Mouse (Mus musculus): ENCODE measurements at regions not wholly inside any gene's neighbourhood (a gene's known extent, or its start where the extent isn't known, plus 50 kb on each side); places are given as distances from the start of the nearest gene placed in this dataset.

- Histone ChIP-seq H3K4me1 (ENCODE audit: control insufficient read depth, insufficient read depth, low read length) (no peaks in the 10 kb centered on the region), H3K36me3 (ENCODE audit: control insufficient read depth, insufficient read depth, low read length) (no peaks in the 10 kb centered on the region), H3K79me2 (replicated peaks; ENCODE audit: control insufficient read depth, insufficient read depth, low read length) (no peaks in the 10 kb centered on the region), H3K9ac (ENCODE audit: low read depth, low read length) (no peak overlapping the region), H3K27ac (no peak overlapping the region), H3K4me3 (no peak overlapping the region), H3K27me3 (ENCODE audit: control insufficient read depth, insufficient read depth, low read length) (no peaks in the 10 kb centered on the region)
- intact Hi-C loops (cut with DNase I), result no loop called here
- DNase-seq, result no peak
- 55% methylated on average over 4 of the region's 4 CpGs for WGBS
- TF ChIP-seq EP300 (IDR thresholded peaks at IDR 0.05; ENCODE audit: insufficient read depth, low read depth, low read length) (no peak), CTCF (IDR thresholded peaks at IDR 0.05) (no peak), POLR2A (IDR thresholded peaks at IDR 0.05; ENCODE audit: insufficient read depth, low read depth, low read length) (no peak)
Observed at GRCm38 (mm10) chr3:139947247-139947646, 741.8 kb downstream of the Stpg2 start.

GRCm38 (mm10) chr3:139949096-139949495 lies 743.6 kb downstream of the Stpg2 start:
- no peak for TF ChIP-seq EP300 (IDR thresholded peaks at IDR 0.05; ENCODE audit: insufficient read depth, low read depth, low read length)
- 0 out of 2 replicates have a peak, but pooled peaks have one; percentile 22 for TF ChIP-seq CTCF (IDR thresholded peaks at IDR 0.05)
- no peak for DNase-seq
- no peak overlapping the region for H3K9ac ChIP-seq (ENCODE audit: low read depth, low read length)
- H3K27me3 ChIP-seq (ENCODE audit: control insufficient read depth, insufficient read depth, low read length), result no peaks in the 10 kb centered on the region
- no peaks in the 10 kb centered on the region for H3K79me2 ChIP-seq (replicated peaks; ENCODE audit: control insufficient read depth, insufficient read depth, low read length)
- H3K4me1 ChIP-seq (ENCODE audit: control insufficient read depth, insufficient read depth, low read length), result no peaks in the 10 kb centered on the region
- intact Hi-C loops (cut with DNase I), result no loop called here
- 65% methylated on average over 4 of the region's 4 CpGs for WGBS
- no peak overlapping the region for H3K27ac ChIP-seq
- no peak overlapping the region for H3K4me3 ChIP-seq
- H3K36me3 ChIP-seq (ENCODE audit: control insufficient read depth, insufficient read depth, low read length), result no peaks in the 10 kb centered on the region

GRCm38 (mm10) chr3:139950016-139950705 lies 744.7 kb downstream of the Stpg2 start:
- Histone ChIP-seq H3K27me3 (ENCODE audit: control insufficient read depth, insufficient read depth, low read length) (no peaks in the 10 kb centered on the region), H3K4me1 (ENCODE audit: control insufficient read depth, insufficient read depth, low read length) (no peaks in the 10 kb centered on the region), H3K27ac (no peak overlapping the region), H3K9ac (ENCODE audit: low read depth, low read length) (no peak overlapping the region), H3K79me2 (replicated peaks; ENCODE audit: control insufficient read depth, insufficient read depth, low read length) (no peaks in the 10 kb centered on the region), H3K4me3 (no peak overlapping the region), H3K36me3 (ENCODE audit: control insufficient read depth, insufficient read depth, low read length) (no peaks in the 10 kb centered on the region)
- WGBS, result 64% methylated on average over 8 of the region's 8 CpGs
- no peak for TF ChIP-seq CTCF (IDR thresholded peaks at IDR 0.05)
- no peak for TF ChIP-seq EP300 (IDR thresholded peaks at IDR 0.05; ENCODE audit: insufficient read depth, low read depth, low read length)
- no peak for TF ChIP-seq POLR2A (IDR thresholded peaks at IDR 0.05; ENCODE audit: insufficient read depth, low read depth, low read length)
- DNase-seq, result no peak
- intact Hi-C loops (cut with DNase I), result no loop called here

- intact Hi-C loops (cut with DNase I), result no loop called here
- Histone ChIP-seq H3K4me1 (ENCODE audit: control insufficient read depth, insufficient read depth, low read length) (no peaks in the 10 kb centered on the region), H3K4me3 (no peak overlapping the region), H3K9ac (ENCODE audit: low read depth, low read length) (no peak overlapping the region), H3K36me3 (ENCODE audit: control insufficient read depth, insufficient read depth, low read length) (no peaks in the 10 kb centered on the region), H3K27ac (no peak overlapping the region), H3K79me2 (replicated peaks; ENCODE audit: control insufficient read depth, insufficient read depth, low read length) (no peaks in the 10 kb centered on the region), H3K27me3 (ENCODE audit: control insufficient read depth, insufficient read depth, low read length) (no peaks in the 10 kb centered on the region)
- no peak for DNase-seq
- WGBS, result 82% methylated on average over 8 of the region's 8 CpGs
- no peak for TF ChIP-seq POLR2A (IDR thresholded peaks at IDR 0.05; ENCODE audit: insufficient read depth, low read depth, low read length)
- TF ChIP-seq EP300 (IDR thresholded peaks at IDR 0.05; ENCODE audit: insufficient read depth, low read depth, low read length), result no peak
- no peak for TF ChIP-seq CTCF (IDR thresholded peaks at IDR 0.05)
Observed at GRCm38 (mm10) chr3:139951516-139951915, 746.0 kb downstream of the Stpg2 start.

- Histone ChIP-seq H3K79me2 (replicated peaks; ENCODE audit: control insufficient read depth, insufficient read depth, low read length) (no peaks in the 10 kb centered on the region), H3K4me1 (ENCODE audit: control insufficient read depth, insufficient read depth, low read length) (no peaks in the 10 kb centered on the region), H3K27ac (no peak overlapping the region), H3K9ac (ENCODE audit: low read depth, low read length) (no peak overlapping the region), H3K27me3 (ENCODE audit: control insufficient read depth, insufficient read depth, low read length) (no peaks in the 10 kb centered on the region), H3K4me3 (no peak overlapping the region), H3K36me3 (ENCODE audit: control insufficient read depth, insufficient read depth, low read length) (no peaks in the 10 kb centered on the region)
- DNase-seq, result no peak
- 67% methylated on average over 1 of the region's 1 CpGs for WGBS
- TF ChIP-seq CTCF (IDR thresholded peaks at IDR 0.05) (no peak), POLR2A (IDR thresholded peaks at IDR 0.05; ENCODE audit: insufficient read depth, low read depth, low read length) (no peak), EP300 (IDR thresholded peaks at IDR 0.05; ENCODE audit: insufficient read depth, low read depth, low read length) (no peak)
- intact Hi-C loops (cut with DNase I), result no loop called here
Observed at GRCm38 (mm10) chr3:139978172-139978571, 772.7 kb downstream of the Stpg2 start.

GRCm38 (mm10) chr3:139985830-139986481 lies 780.5 kb downstream of the Stpg2 start:
- no peaks in the 10 kb centered on the region for H3K27me3 ChIP-seq (ENCODE audit: control insufficient read depth, insufficient read depth, low read length)
- H3K36me3 ChIP-seq (ENCODE audit: control insufficient read depth, insufficient read depth, low read length), result no peaks in the 10 kb centered on the region
- WGBS, result 65% methylated on average over 4 of the region's 4 CpGs
- no peak overlapping the region for H3K27ac ChIP-seq
- no peak overlapping the region for H3K9ac ChIP-seq (ENCODE audit: low read depth, low read length)
- intact Hi-C loops (cut with DNase I), result no loop called here
- H3K4me3 ChIP-seq, result no peak overlapping the region
- no peaks in the 10 kb centered on the region for H3K79me2 ChIP-seq (replicated peaks; ENCODE audit: control insufficient read depth, insufficient read depth, low read length)
- no peak for TF ChIP-seq EP300 (IDR thresholded peaks at IDR 0.05; ENCODE audit: insufficient read depth, low read depth, low read length)
- TF ChIP-seq CTCF (IDR thresholded peaks at IDR 0.05), result no peak
- no peak for TF ChIP-seq POLR2A (IDR thresholded peaks at IDR 0.05; ENCODE audit: insufficient read depth, low read depth, low read length)
- no peaks in the 10 kb centered on the region for H3K4me1 ChIP-seq (ENCODE audit: control insufficient read depth, insufficient read depth, low read length)
- DNase-seq, result no peak
